Mouse (Mus musculus) MEL (cell line): ENCODE measurements at regions not wholly inside any gene's neighbourhood (a gene's known extent, or its start where the extent isn't known, plus 50 kb on each side); places are given as distances from the start of the nearest gene placed in this dataset.

Source experiments
- DNase-seq: peaks from one replicate; pipeline ENCODE4 v3.0.0; 2011; ENCODE audit warnings: low read depth, low spot score
- H3K27ac ChIP-seq: 2 replicates; pipeline ENCODE4 v1.5.1; 2012; ENCODE audit warnings: low read depth, mild to moderate bottlenecking, control low read depth, low read length, moderate library complexity; ENCODE audit not compliant: control insufficient read depth
- H3K27me3 ChIP-seq, 2 experiments: fragments of 150-350 bp in 1 of 2; sonication (generic) in 1 of 2; 2 replicates each; pipeline ENCODE4 v1.6.1; 2012; ENCODE audit warnings: low read length in 2 of 2, mild to moderate bottlenecking in 2 of 2, improper control_type of control experiment in 1 of 2, moderate library complexity in 1 of 2; ENCODE audit not compliant: insufficient read depth in 2 of 2, control insufficient read depth in 1 of 2
- H3K36me3 ChIP-seq, 2 experiments: 2 replicates each; pipeline ENCODE4 v1.6.1; 2012 to 2014; ENCODE audit warnings: low read length in 2 of 2, improper control_type of control experiment in 1 of 2, inconsistent platforms in 1 of 2, mild to moderate bottlenecking in 1 of 2; ENCODE audit not compliant: insufficient read depth in 2 of 2, control insufficient read depth in 1 of 2
- H3K4me1 ChIP-seq, 2 experiments: fragments of 150-350 bp in 1 of 2; sonication (generic) in 1 of 2; 2 replicates each; pipeline ENCODE4 v1.6.1; 2012; ENCODE audit warnings: low read length in 2 of 2, improper control_type of control experiment in 1 of 2, mild to moderate bottlenecking in 1 of 2; ENCODE audit not compliant: insufficient read depth in 2 of 2, control insufficient read depth in 1 of 2
- H3K4me3 ChIP-seq, 2 experiments: fragments of 150-350 bp in 1 of 2; sonication (generic) in 1 of 2; 2 replicates each; pipeline ENCODE4 v1.5.1; 2012; ENCODE audit warnings: low read depth in 2 of 2, low read length in 2 of 2, mild to moderate bottlenecking in 2 of 2, moderate library complexity in 2 of 2, control low read depth in 1 of 2, improper control_type of control experiment in 1 of 2; ENCODE audit not compliant: control insufficient read depth in 1 of 2, insufficient read depth in 1 of 2
- H3K79me2 ChIP-seq: 2 replicates; pipeline ENCODE4 v1.6.1; 2012; ENCODE audit warnings: mild to moderate bottlenecking, low read length, moderate library complexity; ENCODE audit not compliant: control insufficient read depth, poor library complexity, insufficient read depth
- H3K9ac ChIP-seq: 2 replicates; pipeline ENCODE4 v1.6.1; 2012; ENCODE audit warnings: low read depth, mild to moderate bottlenecking, control low read depth, low read length, moderate library complexity; ENCODE audit not compliant: control insufficient read depth, poor library complexity, severe bottlenecking
- H3K9me3 ChIP-seq: fragments of 150-350 bp; sonication (generic); replicated peaks from 2 replicates; pipeline ENCODE4 v1.6.1; 2012; ENCODE audit warnings: mild to moderate bottlenecking, low read length, improper control_type of control experiment, moderate library complexity; ENCODE audit not compliant: insufficient read depth
- CTCF ChIP-seq, 3 experiments: IDR thresholded peaks in 2 of 3; conservative IDR thresholded peaks in 1 of 3; 2 replicates each; pipeline ENCODE4 v1.5.1; 2011 to 2012; ENCODE audit warnings: low read length in 3 of 3, low read depth in 2 of 3, mild to moderate bottlenecking in 2 of 3, improper control_type of control experiment in 1 of 3, inconsistent platforms in 1 of 3, mixed read lengths in 1 of 3, moderate library complexity in 1 of 3; ENCODE audit not compliant: control insufficient read depth in 1 of 3, insufficient read depth in 1 of 3, poor library complexity in 1 of 3, severe bottlenecking in 1 of 3
- E2F4 ChIP-seq: IDR thresholded peaks from 2 replicates; pipeline ENCODE4 v1.6.1; 2011; ENCODE audit warnings: low read depth, low read length, improper control_type of control experiment, borderline replicate concordance
- ELF1 ChIP-seq: IDR thresholded peaks from 2 replicates; pipeline ENCODE4 v1.6.1; 2014; ENCODE audit warnings: low read depth, mild to moderate bottlenecking, inconsistent platforms, low read length, improper control_type of control experiment, moderate library complexity
- ETS1 ChIP-seq: IDR thresholded peaks from 2 replicates; pipeline ENCODE4 v1.6.1; 2012; ENCODE audit warnings: low read depth, mild to moderate bottlenecking, inconsistent platforms, low read length, improper control_type of control experiment, moderate library complexity
- GABPA ChIP-seq: IDR thresholded peaks from 2 replicates; pipeline ENCODE4 v1.6.1; 2012; ENCODE audit warnings: low read depth, mild to moderate bottlenecking, inconsistent platforms, low read length, improper control_type of control experiment, moderate library complexity
- GATA1 ChIP-seq: IDR thresholded peaks from 2 replicates; pipeline ENCODE4 v1.6.1; 2011; ENCODE audit warnings: low read depth, low read length, improper control_type of control experiment
- MAFK ChIP-seq: IDR thresholded peaks from 2 replicates; pipeline ENCODE4 v1.6.1; 2011; ENCODE audit warnings: low read depth, mild to moderate bottlenecking, low read length, improper control_type of control experiment, borderline replicate concordance
- MAZ ChIP-seq: IDR thresholded peaks from 2 replicates; pipeline ENCODE4 v1.6.1; 2012; ENCODE audit warnings: low read depth, mild to moderate bottlenecking, inconsistent platforms, low read length, improper control_type of control experiment
- MEF2A ChIP-seq: IDR thresholded peaks from 2 replicates; pipeline ENCODE4 v1.6.1; 2014; ENCODE audit warnings: low read depth, mild to moderate bottlenecking, inconsistent platforms, low read length, improper control_type of control experiment; ENCODE audit not compliant: poor library complexity, insufficient replicate concordance, severe bottlenecking; ENCODE audit errors: extremely low read depth
- MYB ChIP-seq: IDR thresholded peaks from 2 replicates; pipeline ENCODE4 v1.6.1; 2011; ENCODE audit warnings: mild to moderate bottlenecking, low read depth, low read length, improper control_type of control experiment
- MYC ChIP-seq: IDR thresholded peaks from 2 replicates; pipeline ENCODE4 v1.6.1; 2011; ENCODE audit warnings: low read depth, mild to moderate bottlenecking, low read length, improper control_type of control experiment, moderate library complexity
- NRF1 ChIP-seq: IDR thresholded peaks from 2 replicates; pipeline ENCODE4 v1.6.1; 2014; ENCODE audit warnings: low read depth, mild to moderate bottlenecking, inconsistent platforms, low read length, improper control_type of control experiment, moderate library complexity; ENCODE audit not compliant: poor library complexity, insufficient read depth, severe bottlenecking
- POLR2A ChIP-seq, 2 experiments: IDR thresholded peaks; 2 replicates each; pipeline ENCODE4 v1.6.1; 2011 to 2012; ENCODE audit warnings: low read length in 2 of 2, mild to moderate bottlenecking in 2 of 2, control low read depth in 1 of 2, improper control_type of control experiment in 1 of 2, low read depth in 1 of 2, moderate library complexity in 1 of 2; ENCODE audit not compliant: control insufficient read depth in 1 of 2, insufficient read depth in 1 of 2, poor library complexity in 1 of 2
- POLR2AphosphoS5 ChIP-seq: IDR thresholded peaks from 2 replicates; pipeline ENCODE4 v1.6.1; 2012; ENCODE audit warnings: low read depth, borderline replicate concordance, mild to moderate bottlenecking, inconsistent platforms, low read length, moderate library complexity, mixed read lengths
- RAD21 ChIP-seq: IDR thresholded peaks from 2 replicates; pipeline ENCODE4 v1.6.1; 2011; ENCODE audit warnings: mild to moderate bottlenecking, low read depth, low read length, improper control_type of control experiment
- RCOR1 ChIP-seq: IDR thresholded peaks from 2 replicates; pipeline ENCODE4 v1.6.1; 2012; ENCODE audit warnings: low read depth, mild to moderate bottlenecking, inconsistent platforms, low read length, improper control_type of control experiment
- SMC3 ChIP-seq: IDR thresholded peaks from 2 replicates; pipeline ENCODE4 v1.6.1; 2011; ENCODE audit warnings: low read depth, low read length, improper control_type of control experiment
- TAL1 ChIP-seq: IDR thresholded peaks from 2 replicates; pipeline ENCODE4 v1.6.1; 2012; ENCODE audit warnings: mild to moderate bottlenecking, inconsistent platforms, low read length, moderate library complexity, mixed read lengths
- UBTF ChIP-seq: IDR thresholded peaks from 2 replicates; pipeline ENCODE4 v1.6.1; 2012; ENCODE audit warnings: low read depth, mild to moderate bottlenecking, inconsistent platforms, low read length, improper control_type of control experiment, moderate library complexity, borderline replicate concordance; ENCODE audit not compliant: insufficient read depth
- USF1 ChIP-seq: IDR thresholded peaks from 2 replicates; pipeline ENCODE4 v1.6.1; 2014; ENCODE audit warnings: low read depth, mild to moderate bottlenecking, inconsistent platforms, low read length, improper control_type of control experiment, moderate library complexity

- no peaks in the 10 kb centered on the region for H3K36me3 ChIP-seq
- no peaks in the 10 kb centered on the region for H3K9me3 ChIP-seq
- H3K4me3 ChIP-seq: no peak overlapping the region
- TF ChIP-seq UBTF (no peak), GATA1 (no peak), POLR2A (IDR thresholded peaks at IDR 0.05; ENCODE audit: control insufficient read depth in 1 of 2, insufficient read depth in 1 of 2, low read depth in 1 of 2, low read length in 2 of 2, poor library complexity in 1 of 2) (no peak), NRF1 (no peak), MEF2A (no peak), GABPA (no peak), MYB (no peak), CTCF (IDR thresholded peaks at IDR 0.05 in 2 of 3, conservative IDR thresholded peaks at IDR 0.05 in 1 of 3; ENCODE audit: control insufficient read depth in 1 of 3, insufficient read depth in 1 of 3, low read depth in 2 of 3, low read length in 3 of 3, poor library complexity in 1 of 3, severe bottlenecking in 1 of 3) (no peak), RCOR1 (no peak)
- no peaks in the 10 kb centered on the region for H3K4me1 ChIP-seq
- H3K27ac ChIP-seq: no peak overlapping the region
- H3K79me2 ChIP-seq: no peaks in the 10 kb centered on the region
- DNase-seq: no peak
- H3K27me3 ChIP-seq: peaks cover 2 to 4% of the 10 kb centered on the region in 2 experiments; a peak in 2 of 4 replicates
- H3K9ac ChIP-seq: no peak overlapping the region
These were observed 62.2 kb upstream of the Hmcn1 start for GRCm38 (mm10) chr1:151055396-151055795.

DNA sequence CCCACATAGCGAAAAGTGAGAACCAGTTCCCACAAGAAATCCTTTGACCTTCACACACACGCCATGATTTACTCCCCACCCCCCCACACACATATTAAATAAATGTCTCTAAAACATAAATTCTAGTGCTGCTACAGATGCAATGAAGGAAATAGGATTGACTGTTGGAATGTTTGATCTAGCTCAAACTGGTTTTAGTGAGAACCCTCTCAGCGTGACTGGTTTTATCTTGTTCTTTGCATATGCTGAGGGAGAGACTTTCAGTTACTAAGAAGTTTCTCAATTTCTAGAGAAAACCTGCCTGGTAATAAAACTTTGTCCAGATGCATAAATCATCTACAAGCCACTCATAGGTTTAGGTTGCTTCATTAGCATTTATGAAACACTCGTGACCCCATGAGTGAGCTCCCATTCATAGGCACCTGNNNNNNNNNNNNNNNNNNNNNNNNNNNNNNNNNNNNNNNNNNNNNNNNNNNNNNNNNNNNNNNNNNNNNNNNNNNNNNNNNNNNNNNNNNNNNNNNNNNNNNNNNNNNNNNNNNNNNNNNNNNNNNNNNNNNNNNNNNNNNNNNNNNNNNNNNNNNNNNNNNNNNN, 66.4 kb upstream of the Hmcn1 start:
- Histone ChIP-seq H3K4me3 (no peak overlapping the region), H3K79me2 (no peaks in the 10 kb centered on the region), H3K36me3 (no peaks in the 10 kb centered on the region), H3K4me1 (no peaks in the 10 kb centered on the region), H3K27ac (no peak overlapping the region), H3K9ac (no peak overlapping the region), H3K27me3 (peaks cover 2 to 8% of the 10 kb centered on the region in 2 experiments), H3K9me3 (no peaks in the 10 kb centered on the region)
- no peak for DNase-seq
- TF ChIP-seq E2F4: no peak
- TF ChIP-seq USF1: no peak
- TF ChIP-seq GABPA: no peak
- TF ChIP-seq TAL1: no peak
- TF ChIP-seq RAD21: no peak
- TF ChIP-seq UBTF: no peak

- TF ChIP-seq MYC: no peak
- no peak for TF ChIP-seq MAZ
- TF ChIP-seq SMC3: no peak
- no peak for TF ChIP-seq ETS1
- no peak for TF ChIP-seq MAFK
- TF ChIP-seq USF1: no peak
- TF ChIP-seq ELF1: no peak
- TF ChIP-seq POLR2AphosphoS5: no peak
- no peak for TF ChIP-seq CTCF (IDR thresholded peaks at IDR 0.05 in 2 of 3, conservative IDR thresholded peaks at IDR 0.05 in 1 of 3; ENCODE audit: control insufficient read depth in 1 of 3, insufficient read depth in 1 of 3, low read depth in 2 of 3, low read length in 3 of 3, poor library complexity in 1 of 3, severe bottlenecking in 1 of 3)
- no peaks in the 10 kb centered on the region for H3K36me3 ChIP-seq
- H3K27me3 ChIP-seq: peaks cover 0 to 4% of the 10 kb centered on the region in 2 experiments
- H3K9ac ChIP-seq: no peak overlapping the region
- no peaks in the 10 kb centered on the region for H3K79me2 ChIP-seq
- no peak overlapping the region for H3K4me3 ChIP-seq
- no peak for DNase-seq
- no peak overlapping the region for H3K27ac ChIP-seq
- H3K4me1 ChIP-seq: no peaks in the 10 kb centered on the region
- no peaks in the 10 kb centered on the region for H3K9me3 ChIP-seq
These were observed 71.9 kb upstream of the Hmcn1 start for GRCm38 (mm10) chr1:151065090-151065567.
